Mouse (Mus musculus) NIH3T3 (cell line): ENCODE data around the gene Sp9.

ENCODE experiments used
- DNase-seq: peaks from one replicate; pipeline ENCODE4 v3.0.0-alpha.2; 2012; ENCODE audit warnings: low read depth

Sp9 gene

DNA sequence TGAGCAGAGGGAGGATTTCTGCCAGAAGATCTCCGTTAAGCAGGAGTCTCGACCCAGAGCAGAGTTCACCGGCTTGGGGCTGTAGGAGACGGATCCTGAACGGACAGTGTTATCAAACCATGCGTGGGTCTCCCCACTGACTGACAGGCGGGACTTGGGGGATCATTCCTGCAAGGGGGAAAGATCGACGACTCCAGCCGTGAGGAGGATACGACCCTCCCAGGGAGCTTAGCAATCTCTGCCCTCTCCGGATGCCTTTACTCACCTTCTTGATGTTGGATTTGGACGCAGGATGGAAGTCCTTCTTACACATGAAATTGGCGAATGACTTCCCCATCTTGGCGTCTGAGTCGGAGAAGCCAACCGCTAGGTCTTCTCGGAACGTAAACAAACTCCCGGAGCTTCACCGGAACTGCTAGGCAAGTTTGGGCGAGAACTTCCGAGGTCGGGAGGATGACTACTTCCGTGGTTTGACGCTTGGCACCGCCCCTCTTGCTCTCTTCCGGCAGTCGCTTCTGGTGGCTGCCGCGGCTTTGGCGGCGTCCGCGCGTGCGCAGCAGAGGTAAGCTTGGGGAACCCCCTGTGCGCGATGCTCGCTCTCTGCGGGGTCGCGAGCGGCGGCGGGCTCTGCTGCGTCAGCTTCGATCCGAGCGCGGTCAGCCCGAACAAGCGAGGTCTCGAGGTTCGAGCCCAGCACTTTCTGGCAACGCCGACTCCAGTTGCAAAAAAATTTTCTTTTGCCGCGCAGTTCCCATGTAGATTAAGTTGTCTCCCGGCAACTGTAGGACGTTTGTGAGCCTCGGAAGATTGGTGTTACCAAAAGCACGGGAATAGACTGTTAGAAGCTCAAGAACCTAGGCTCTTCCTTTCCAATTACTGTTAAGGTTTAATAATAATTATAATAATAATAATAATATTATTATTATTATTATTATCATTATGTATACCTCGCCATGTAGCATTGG, 40.7 kb downstream of the Sp9 start, which contains the start of the genes Scrn3 and Cir1:
Gene Scrn3 (plus strand): TSS at position 450 of the 965 bp plus-strand sequence.
Gene Cir1 (minus strand): TSS at position 550 of the 965 bp plus-strand sequence.
- DNase-seq, result peak; percentile 98

DNA sequence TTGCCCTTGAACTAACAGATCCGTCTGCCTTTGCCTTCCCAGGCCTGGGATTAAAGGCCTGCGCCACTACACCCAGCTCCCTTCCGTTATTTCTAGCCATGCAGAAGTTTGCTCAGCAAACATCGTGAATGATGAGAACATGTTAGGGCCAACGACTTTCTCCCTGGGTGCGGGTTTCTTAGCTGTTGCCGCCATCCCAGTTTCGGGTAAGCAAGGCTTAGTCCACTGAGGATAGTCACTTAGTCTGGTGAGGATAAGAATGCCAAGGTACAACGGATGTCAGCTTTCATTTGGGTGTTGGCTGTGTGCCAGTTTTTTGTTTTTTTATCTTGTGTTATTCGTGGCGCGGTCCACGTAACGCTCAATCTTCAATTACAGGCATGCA, 41.4 kb downstream of the Sp9 start:
- peak; percentile 56 for DNase-seq

DNA sequence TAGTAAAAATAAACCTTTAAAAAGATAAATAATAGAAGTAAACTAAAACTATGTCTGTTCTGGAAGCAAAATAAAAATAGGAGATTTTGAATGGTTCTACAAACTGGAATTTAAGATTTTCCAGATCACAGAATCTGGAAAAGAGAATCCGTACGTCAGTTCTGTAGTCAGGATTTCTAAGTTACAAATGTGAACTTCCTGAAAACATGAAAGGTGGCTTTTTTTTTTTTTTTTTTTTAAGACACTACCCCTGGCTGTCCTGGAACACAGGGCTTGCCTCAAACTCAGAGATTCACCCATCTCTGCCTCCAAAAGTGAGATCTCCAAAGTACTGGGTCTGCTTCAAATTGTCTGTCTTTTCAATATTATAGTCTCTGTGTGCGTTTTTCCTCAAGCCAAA, 42.6 kb downstream of the Sp9 start:
- DNase-seq, result no peak

DNA sequence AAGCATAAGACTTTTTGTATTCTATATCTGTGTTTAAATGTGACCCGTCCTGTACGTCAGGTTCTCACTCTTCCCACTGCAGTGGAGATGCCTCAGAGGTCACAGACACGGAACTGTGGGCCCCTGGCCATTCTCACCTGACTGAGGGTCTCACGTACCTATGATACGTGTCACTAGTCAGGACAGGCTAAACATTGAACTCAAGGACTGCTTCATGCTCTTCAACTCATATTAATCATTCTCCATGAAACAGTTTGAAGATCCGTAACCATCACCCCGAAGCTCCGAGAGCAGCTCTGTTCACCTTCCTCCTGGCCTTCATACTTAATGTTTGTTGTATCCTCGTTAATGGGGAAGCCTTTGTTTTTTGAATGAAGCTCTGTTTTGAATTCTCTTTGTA, 45.7 kb downstream of the Sp9 start:
- no peak for DNase-seq

DNA sequence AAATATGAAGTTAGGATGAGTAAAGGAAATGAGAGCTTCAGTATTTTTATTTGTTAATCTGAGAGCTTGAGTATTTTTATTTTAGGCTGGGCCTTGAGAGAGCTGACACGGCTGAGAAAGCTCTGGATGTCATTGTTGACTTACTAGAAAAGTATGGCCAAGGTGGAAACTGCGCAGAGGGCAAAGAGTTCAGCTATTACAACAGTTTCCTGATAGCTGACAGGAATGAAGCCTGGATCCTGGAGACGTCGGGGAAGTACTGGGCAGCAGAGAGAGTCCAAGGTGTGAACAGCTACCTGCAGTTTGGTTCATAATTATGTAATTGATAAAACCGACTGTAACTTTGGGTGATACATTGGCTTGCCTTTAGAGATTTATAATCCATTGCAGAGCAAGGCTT, 47.5 kb downstream of the Sp9 start:
- no peak for DNase-seq

DNA sequence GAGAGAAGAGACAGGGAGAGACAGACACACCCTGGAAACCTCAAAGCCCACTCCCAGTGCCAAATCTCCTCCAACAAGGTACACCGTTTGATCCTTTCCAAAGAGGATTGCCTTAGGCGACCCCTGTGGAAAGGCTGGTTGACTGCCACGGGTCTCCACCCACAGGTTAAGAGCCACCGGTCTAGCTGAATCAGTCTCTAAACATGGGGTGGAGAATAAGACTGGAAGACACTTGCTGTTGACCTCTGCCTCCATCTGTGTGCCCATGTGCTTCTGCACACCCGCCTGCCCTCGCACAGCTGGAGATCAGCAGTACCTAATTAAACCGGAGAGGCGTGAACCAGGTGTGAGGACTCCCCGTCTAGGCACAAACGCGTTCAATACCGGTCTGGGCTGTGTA, 51.3 kb downstream of the Sp9 start:
- DNase-seq, result no peak

DNA sequence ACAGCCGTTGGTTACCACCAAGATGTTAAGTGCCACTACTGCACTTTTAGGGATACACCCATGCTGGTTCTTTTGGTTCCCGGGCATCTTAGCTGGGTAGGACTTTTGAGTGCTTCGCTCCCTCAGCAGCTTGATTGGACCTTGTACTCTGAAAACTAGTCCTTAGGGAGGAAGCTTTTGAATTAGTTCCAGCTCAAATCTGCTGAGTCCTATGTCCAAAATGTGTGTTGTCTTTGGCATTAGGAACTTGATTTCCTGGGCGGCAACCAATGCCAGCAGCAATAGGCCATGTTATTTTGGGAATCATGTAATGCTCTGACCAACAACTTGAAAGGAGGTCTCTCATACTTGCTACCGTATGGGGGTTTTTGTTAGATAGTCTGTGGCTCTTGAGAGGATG, 54.1 kb downstream of the Sp9 start:
- peak; percentile 51 for DNase-seq
